Mouse (Mus musculus) monocyte, adult 5-6 weeks (primary cell): ENCODE measurements around the gene Cnrip1. TPM values are rescaled to one million over a fixed set of nuclear protein-coding genes. Genes with fewer than 3 reads are reported as not detected.
"Not testable (repeated sequence)": the region's sequence is repeated elsewhere in the genome, so short reads cannot be mapped to it uniquely, and the experiment has no call there.

Source experiments
- ATAC-seq: fragments of 153-309, 156-312 bp; replicated peaks from 2 replicates; pipeline ENCODE4 v1.8.0; 2017; ENCODE audit warnings: mild to moderate bottlenecking; ENCODE audit not compliant: low TSS enrichment, insufficient number of reproducible peaks, severe bottlenecking, poor library complexity, low FRiP score
- total RNA-seq: library from RNA; stranded (forward); fragments of 200-1000, 200-491, 200-594 nt; gene quantifications from 3 replicates; pipeline ENCODE4 v1.2.3, GENCODE M21; 2017

Gene Cnrip1
- 2.0 to 15.1 TPM (median 3.2 TPM) in 3 replicates for total RNA-seq

- ATAC-seq, result peak; percentile 47; the same call in 1 of the 2 replicates
Observed at GRCm38 (mm10) chr11:17051545-17052475, at the start of gene Cnrip1, which contains the start of gene Plek. TSS of gene Cnrip1 (plus strand) at chr11:17051586. TSS of gene Plek (minus strand) at chr11:17052381.

- ATAC-seq, result peak; percentile 14; the same call in 1 of the 2 replicates
Observed at GRCm38 (mm10) chr11:17002739-17003373, 48.5 kb upstream of the Cnrip1 start.

- no peak for ATAC-seq
Observed at GRCm38 (mm10) chr11:17003757-17004156, 47.6 kb upstream of the Cnrip1 start.

GRCm38 (mm10) chr11:17004899-17005846, 46.2 kb upstream of the Cnrip1 start:
- peak; percentile 32 for ATAC-seq

DNA sequence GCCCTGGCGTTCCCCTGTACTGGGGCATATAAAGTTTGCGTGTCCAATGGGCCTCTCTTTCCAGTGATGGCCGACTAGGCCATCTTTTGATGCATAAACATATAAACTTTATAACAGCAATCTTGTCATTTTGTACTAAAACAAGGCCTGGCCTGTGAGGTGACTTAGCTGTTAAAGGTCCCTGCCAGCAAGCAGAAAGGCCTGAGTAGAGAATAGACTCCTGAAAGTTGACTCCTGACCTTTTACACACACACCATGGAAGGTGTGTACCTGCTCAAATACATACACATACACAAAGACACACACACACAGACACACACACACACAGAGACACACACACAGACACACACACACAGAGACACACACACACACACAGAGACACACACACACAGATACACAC, 44.9 kb upstream of the Cnrip1 start:
- not testable (repeated sequence) for ATAC-seq

DNA sequence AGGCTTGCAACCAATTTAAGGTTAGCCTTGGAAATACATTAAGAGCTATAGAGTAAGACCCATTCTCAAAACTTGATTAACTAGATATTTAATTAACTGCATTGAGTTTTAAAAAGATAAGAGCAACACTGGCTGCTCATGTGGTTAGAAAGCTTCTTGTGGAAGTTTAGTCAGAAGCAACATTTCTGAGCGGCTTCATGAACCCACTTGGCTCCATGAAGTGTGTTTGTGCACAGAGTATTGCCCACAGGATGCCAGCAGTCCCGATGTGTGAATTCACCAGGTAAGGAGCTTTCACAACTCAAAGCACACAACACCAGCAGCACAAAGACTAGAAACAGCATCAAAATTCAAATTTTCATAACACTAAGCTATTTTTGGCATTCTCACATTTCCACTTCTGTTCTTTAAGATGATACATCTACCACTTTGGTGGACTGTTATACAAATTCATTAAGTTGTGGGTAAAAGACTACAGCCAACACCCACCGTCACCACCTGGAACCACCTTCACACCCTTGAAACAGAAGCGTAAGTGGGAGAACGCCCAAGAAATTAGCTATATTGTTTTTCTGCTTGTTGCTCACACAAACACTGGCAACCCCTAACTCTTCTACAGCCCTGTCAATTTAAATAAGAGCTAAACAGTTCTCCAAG, 43.7 kb upstream of the Cnrip1 start:
- ATAC-seq, result no peak

DNA sequence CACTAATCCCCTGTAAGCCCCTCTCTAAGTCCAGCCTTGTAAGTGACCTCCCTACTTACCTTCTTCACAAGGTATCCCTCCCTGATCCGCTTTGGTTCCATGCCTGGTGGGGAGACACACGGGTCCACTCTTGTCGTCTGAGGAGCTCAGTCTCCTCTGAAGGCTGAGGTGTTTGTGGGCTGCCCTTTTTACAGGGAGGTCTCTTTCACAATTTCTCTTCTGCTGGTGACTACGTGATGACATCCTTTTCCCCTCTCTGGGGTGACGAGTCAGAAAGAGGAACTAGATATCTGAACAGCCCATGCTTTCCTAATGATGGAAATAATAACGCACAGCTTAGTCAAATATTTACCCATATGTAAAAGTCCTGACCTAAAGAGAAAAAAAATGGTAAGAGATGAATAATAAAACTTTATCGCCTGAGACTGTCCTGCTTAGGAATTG, 42.9 kb upstream of the Cnrip1 start:
- ATAC-seq, result peak; percentile 81

DNA sequence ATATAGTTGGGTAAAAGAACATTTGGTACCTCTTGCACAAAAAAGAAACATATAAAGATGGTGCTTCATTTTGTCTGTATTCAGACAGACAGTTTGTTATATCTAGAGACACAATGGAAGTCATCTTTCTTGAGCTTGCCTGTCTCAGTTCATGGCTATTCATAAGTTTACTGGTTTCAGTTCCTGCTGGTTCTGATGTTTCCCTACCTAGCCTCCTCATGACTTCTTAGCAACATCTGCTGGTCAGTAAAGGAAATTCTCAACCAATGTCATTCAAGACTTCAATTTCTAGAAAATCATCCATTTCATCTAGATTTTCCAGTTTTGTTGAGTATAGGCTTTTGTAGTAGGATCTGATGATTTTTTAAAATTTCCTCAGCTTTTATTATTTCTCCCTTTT, 38.4 kb upstream of the Cnrip1 start:
- peak; percentile 60 for ATAC-seq

- no peak for ATAC-seq
Observed at GRCm38 (mm10) chr11:17019328-17019727, 32.1 kb upstream of the Cnrip1 start.

DNA sequence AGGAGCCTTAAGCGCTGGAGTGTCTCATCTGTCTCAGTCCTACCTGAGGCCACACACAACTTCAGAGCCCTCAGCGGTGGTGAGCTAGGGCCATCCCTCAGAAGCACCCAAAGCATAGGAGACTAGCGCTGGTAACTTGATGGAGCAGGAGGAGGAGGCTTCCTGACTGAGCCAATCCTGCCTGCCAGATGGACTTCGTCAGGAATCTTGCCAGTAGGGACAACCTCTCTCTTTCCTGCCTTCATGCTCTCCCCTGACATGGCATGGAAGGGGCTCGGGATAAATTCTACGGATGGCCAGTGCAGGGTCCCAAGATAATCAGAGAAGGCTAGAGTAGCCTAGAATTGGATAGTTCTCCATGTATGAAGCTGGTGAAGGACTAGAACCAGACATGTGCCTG, 28.2 kb upstream of the Cnrip1 start:
- ATAC-seq, result no peak

- no peak for ATAC-seq
Observed at GRCm38 (mm10) chr11:17023984-17024383, 27.4 kb upstream of the Cnrip1 start.

- ATAC-seq, result no peak
Observed at GRCm38 (mm10) chr11:17045806-17046205, 5.6 kb upstream of the Cnrip1 start.

DNA sequence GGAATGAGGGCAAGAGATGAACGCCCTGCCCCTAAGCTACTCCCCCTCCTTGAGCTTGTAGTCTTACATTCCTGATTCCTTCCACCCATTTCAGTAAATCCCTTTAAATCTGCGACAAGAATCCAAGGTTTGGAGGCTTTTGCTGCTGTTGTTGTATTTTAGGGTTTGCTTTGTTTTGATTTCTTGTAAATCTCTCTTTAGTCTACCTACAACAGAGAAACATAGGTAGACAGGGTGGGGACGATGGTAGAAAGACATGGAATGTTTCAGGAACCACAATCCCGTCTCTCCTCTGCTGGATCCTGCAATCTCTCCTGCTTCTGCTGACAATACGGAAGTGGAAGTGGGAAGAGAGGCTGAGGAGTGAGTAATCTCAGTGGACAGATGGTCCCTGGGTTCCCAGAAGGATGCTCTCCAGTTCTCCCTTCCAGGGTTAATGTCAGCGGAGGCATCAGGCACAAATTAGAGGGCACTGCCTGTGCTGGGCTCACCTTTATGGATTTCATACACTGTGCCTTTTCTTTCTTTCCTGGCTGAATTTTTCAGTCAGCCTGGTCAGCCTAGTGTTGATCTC, 1.2 kb downstream of the Cnrip1 start:
- no peak for ATAC-seq

GRCm38 (mm10) chr11:17069360-17069759, 18.0 kb downstream of the Cnrip1 start:
- not testable (repeated sequence) for ATAC-seq

GRCm38 (mm10) chr11:17075656-17076055, 24.3 kb downstream of the Cnrip1 start:
- no peak for ATAC-seq

GRCm38 (mm10) chr11:17082086-17082485, 30.7 kb downstream of the Cnrip1 start:
- no peak for ATAC-seq

DNA sequence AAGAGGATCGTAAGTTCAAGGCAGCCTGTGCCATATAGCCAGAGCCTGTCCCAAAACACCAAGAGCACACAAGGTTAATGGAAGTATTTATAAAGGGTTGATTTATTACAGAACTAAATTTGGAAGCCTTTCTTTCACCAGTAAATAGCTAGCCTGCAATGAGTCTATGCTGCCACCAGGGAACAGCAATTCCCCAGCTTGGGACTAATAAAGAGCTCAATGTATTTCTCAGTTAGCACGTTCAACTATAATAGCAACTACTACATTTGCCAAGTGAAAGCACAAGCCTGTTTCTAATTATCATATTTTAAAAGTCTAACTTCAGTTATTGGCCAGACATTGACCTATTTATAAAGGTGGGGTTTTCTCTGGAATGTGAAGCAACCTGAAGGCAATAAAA, 31.6 kb downstream of the Cnrip1 start:
- no peak for ATAC-seq

DNA sequence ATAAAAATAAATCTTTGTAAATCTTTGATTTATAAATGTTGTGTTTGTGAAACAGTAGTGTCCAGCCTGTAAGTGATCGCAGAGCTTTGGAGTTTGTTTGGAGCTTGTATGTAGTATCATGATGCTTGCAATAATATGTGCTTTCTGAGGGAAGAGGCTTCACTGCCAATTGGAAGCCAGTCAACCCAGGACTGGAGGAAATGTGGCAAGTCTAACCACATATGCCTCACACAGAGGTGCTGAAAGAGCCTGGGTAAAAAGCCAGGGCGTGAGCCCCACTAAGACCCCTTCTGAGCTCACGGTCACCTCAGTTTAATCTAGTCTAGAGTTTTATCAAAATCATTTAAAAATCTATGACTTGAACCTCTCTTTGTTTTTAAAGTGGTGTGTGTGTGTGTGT, 32.1 kb downstream of the Cnrip1 start:
- ATAC-seq, result no peak
